Mouse (Mus musculus) erythroblast, embryonic 14.5 days (primary cell): Measurements from ENCODE around the gene Dab1.

ENCODE experiments used
- GATA1 ChIP-seq: IDR thresholded peaks from 2 replicates; pipeline ENCODE4 v1.6.1; 2012; ENCODE audit warnings: low read length, inconsistent platforms, mixed read lengths
- TAL1 ChIP-seq: IDR thresholded peaks from 3 replicates; pipeline ENCODE4 v1.6.1; 2012; ENCODE audit warnings: low read length, inconsistent platforms, mixed read lengths

GRCm38 (mm10) chr4:104246506-104246905 is 627.3 kb downstream of the Dab1 start:
- no peak for TF ChIP-seq TAL1
- TF ChIP-seq GATA1 = no peak
